Mouse (Mus musculus): ENCODE measurements around the gene Tepsin.

Tepsin gene

DNA sequence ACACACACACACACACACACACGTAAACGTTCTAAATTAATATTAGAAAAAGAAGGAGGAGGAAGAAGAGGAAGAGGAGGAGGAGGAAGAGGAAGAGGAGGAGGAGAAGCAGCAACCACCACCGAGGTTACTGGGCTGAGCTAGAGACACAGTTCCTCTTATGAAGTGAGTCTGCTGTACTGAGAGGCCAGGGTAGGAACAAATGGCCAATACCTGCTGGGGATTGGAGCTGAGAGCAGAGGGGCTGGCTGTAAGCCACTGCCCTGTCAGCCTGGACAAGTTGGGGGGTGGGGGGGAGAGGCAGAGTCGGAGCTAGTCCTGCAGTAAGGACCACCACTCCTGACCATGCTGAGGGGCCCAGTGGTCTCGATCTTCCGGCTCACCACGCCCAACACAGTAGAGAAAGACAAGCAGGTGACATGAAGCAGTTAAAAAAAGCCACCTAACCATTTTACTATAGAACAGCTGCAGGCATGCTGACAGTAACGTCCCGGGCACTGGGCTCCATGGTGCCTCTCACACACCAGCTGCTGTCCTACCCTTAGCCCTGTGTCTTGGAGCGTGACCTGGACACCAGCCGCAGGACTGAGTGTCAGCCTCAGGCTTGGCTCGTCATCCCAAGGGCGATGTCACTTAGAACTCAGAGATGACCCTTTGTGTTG, 34.4 kb downstream of the Tepsin start:
- DNase-seq (ENCODE audit: low spot score): no peak

DNA sequence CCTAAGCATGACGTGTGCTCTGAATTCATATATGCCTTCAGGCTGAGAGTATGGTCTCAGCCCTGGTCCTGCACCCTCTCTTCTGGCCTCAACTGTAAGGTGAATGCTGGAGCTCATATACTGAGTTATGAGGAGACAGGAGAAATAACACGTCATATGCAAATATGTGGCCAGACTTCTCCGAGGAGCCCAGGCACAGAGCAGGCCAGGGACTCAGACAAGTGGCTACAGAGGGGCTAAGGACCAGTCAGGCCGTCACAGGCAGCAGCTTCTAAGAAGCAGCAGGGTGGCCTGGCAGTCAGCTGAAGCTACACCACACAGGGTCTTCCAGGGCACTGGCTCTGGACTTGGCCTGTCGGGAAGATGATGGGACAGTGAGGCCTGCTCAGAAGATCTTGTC, 35.2 kb downstream of the Tepsin start:
- DNase-seq (ENCODE audit: low spot score): no peak

DNA sequence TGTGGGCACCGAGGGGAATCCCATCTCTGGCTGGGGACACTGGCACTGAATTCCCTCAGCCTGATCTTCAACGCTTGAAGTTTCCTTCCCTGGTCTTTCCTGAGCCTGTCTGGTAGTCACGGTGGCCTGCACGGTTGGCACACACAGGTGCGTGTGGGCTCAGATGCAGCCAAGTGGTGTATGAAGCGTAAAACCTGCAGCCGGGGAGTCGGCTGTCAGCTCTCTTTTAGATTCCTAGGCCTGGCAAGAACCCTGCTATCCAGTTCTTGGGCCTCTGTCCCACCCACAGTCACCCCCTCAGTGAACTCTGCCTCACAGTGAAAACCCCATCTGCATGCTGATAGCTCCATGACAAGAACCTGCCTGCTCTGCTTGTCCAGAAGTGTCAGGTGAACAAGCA, 37.9 kb downstream of the Tepsin start:
- no peak for DNase-seq (ENCODE audit: low spot score)

DNA sequence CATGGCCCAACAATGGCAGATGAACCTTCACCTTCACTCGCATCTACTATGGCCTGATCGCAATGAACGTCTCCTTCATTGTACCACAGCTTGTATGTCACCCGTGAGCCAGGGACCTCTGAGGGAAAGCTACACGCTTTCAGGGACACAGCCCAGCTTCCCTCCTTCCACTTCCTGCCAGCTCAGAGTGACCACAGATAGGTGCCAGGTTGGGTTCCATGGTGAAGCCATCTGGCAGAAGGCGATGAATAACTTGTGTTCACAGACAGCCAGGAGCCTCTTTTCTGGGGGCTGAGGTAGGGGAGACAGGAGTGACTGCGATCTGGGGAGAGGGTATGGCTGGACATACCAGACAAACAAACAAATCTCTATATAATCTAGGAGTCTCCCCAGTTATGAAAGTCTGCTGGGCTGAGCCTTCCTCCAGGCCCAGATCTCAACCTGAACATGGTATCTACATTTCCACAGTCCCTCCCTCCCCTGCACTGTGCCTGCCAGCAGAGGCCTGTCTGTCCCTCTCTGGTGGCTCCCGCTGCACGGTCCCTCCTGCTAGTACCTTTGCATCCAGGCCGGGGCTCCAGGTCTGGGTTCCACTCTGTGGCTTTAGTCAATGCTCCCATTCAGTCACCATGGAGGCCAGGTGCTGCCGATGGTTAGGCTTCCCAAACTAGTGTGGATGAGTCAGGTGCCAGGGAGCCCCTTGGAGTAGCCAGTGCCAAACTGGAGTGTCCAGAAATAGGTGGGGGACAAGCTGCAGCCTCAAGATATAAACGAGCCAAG, 42.4 kb downstream of the Tepsin start:
- DNase-seq (ENCODE audit: low spot score): no peak

DNA sequence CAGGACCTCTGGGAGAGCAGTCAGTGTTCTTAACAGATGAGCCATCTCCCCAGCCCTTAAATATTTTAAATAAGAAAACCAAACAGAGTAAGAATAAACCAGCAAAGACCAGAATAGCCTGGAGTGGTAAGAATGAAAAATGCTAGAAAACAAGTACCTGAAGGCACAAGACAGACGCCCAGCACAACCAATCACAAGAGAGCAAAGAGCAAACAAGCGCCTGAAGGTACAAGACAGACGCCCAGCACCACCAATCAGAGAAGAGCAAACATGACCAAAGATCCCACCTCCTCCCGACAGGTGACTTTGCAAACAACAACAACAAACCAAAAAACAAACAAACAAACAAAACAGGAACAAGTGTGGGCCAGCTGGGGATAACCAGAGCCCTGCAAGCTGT, 44.7 kb downstream of the Tepsin start:
- DNase-seq (ENCODE audit: low spot score): no peak

DNA sequence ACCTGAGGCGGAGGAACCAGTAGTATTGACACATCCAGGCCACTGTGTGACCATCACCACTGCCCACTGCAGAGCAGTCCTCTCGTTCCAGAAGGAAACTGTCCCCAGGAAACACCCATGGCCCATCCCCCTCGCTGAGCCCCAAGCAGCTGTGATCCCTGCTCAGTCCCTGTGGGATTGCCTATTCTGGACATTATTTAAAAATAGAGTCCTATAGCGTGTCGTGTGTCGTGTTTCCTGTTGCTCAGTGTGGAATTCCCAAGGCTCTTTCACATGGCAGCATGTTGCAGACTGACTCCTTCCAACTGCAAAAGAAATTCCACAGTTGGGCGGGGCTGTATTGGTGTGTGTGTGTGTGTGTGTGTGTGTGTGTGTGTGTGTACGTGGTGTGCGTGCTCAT, 46.3 kb downstream of the Tepsin start:
- no peak for DNase-seq (ENCODE audit: low spot score)

DNA sequence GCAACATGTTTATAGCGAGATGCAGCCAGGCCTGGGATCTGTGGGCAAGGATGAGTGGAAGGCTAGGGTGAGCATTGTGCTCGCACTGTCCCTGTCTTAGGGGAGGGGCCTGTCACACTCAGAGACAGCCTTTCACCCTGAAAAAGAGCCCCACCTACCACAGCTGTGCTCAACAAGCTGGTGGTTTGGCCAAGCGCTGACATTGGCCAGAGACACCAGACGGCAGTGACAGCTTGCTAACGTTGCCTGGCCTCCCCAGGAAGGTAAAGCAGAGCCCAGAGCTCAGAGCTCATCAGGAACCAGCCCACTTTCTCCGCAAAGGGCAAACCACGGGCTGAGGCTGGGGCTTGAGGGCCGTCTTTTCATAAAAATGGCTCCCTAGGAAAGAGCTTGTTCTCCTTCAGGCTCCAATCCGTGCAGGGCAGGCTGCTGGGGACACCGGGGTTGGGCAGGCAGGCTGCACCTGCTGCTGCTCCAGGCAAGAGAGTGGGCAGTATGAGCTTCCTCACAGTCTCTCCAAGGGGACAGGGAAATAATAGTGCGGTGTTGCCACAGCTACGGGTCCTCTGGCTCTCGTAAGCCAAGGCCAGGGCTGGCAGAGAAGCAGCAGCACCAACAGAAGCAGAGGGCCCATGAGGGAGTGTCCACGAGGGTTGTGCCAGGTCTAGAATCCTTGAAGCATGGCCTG, 47.3 kb downstream of the Tepsin start:
- DNase-seq (ENCODE audit: low spot score): no peak

DNA sequence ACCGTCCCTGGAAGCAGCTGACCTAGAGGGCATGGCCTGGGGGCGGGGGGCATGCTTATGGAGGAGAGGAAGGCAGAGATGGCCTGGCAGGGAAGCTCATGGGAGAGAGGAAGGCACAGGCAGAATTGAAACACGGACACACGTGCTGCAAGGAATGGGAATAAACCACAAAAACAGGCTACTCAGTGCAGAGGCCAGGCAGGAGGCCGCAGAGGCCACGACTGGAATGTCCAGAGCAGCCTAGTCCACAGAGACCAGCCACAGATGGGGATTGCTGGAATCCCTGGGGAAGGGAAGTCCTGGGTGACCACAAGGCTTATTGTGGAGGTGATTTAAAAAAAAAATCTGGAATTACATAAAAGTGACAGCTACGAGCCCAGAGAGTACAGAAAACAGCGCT, 49.5 kb downstream of the Tepsin start:
- no peak for DNase-seq (ENCODE audit: low spot score)

DNA sequence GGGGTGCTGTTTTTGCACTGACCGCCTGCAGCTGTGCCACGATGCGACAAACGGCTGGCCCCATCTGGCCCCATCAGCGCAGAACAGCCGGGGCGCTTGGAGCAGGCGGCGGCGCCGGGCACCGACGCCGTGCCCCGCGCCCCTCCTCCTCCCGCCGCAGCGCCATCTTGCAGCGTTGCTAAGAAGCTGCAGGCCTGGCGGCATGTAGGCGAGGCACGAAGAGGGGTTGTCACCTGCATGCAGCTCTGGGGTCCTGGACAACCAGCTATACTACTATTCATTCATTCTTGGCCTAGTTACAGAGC, 50.3 kb downstream of the Tepsin start:
- no peak for DNase-seq (ENCODE audit: low spot score)

DNA sequence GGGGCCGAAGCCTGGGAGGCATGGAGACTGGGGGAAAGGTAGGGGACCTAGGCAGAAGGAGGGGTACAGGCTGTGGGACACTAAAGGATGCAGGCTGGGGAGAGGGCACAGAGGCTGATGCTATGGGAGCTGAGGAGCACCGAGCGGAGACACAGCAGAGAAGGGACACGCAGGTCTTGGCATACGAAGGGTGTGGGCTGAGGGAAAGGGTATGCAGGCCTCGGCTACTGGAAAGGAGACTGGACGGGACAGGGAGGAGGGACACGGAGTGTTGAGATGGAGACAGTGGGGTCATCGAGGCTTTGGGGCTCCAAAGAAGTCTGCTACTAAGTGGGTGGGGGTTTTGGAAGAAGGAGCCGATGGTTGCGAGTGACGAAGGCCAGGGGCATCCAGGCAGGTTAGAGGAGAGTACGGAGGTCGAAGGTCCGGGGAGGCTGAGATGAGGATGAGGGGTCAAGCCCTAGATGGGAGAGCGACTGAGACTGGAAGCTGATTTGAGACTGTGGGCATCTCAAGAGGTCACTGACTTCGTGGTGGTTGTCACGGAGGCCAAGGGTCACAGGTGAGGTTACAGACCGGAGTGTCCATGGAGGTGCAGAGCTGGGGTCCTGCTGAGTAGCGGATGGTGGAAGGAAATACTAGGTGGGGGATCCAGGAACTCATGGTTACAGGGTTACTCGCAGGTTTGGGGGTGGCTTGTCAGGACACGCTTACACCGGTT, 50.8 kb downstream of the Tepsin start:
- DNase-seq (ENCODE audit: low spot score): no peak

DNA sequence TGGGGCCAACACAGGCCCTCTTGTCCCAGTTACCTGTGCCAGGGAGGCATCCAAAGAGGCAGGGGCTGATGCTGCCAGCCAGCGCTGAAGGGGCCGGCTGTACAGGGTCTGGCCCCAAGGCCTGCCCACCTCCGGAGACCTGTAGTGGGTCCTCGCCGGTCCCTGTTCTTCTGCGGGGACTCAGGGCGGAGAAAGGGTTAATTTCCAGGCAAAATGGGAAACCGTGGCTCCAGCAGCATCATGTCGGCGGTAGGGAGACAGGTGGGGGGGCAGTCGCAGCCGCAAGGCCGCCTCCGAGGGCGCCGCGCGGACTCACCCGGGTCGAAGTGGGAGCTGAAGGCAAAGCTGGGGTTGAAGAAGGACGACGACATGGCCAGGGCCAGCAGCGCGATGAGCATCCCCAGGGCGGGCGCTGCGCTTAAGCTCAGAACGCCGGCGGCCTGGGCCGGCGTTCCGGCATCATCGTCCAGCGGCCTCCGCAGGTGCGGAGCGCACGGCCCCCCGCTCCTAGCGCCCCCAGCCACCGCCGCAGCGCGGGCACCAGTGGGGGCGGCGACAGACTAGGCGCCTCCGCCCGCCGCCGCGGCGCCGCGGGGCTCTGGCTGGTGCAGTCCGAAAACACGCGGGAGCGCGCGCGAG, 51.9 kb downstream of the Tepsin start, which contains the start of gene Aatk:
Aatk (minus strand) TSS at position 615 of the 639 bp plus-strand sequence.
- no peak for DNase-seq (ENCODE audit: low spot score)

DNA sequence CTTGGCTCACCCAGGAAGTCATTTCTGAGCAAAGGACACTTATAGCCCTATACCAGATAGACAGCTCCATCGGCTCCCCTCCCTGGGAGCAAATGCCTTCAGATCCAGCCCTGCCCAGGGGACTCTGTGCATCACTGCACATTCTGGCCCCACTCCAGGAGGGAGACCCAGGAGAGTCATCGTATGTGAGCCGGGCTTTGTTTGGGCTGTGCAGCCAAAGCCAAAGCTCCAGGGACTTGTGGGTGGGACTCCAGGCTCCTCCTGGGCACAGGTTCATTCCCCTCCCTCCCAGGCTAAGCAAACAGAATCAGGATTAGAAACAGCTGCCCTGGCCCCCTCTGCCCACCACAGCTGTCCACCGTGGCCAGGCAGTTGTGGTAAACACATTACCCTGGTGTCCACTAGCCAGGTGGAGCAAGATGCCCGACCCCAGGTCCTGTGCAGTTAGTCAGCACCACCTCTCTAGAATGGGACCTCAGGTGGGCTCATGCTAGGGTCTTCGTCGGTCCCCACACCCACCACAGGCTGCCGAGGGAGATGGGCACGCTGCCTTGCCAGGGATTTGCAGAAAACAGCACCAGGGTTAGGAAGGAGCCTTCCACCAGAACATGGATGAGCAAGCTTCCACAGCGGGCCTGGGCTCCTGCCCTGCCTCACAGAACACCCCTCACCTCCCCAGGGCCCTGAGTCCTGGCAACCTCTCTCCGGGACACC, 52.5 kb downstream of the Tepsin start:
- no peak for DNase-seq (ENCODE audit: low spot score)

DNA sequence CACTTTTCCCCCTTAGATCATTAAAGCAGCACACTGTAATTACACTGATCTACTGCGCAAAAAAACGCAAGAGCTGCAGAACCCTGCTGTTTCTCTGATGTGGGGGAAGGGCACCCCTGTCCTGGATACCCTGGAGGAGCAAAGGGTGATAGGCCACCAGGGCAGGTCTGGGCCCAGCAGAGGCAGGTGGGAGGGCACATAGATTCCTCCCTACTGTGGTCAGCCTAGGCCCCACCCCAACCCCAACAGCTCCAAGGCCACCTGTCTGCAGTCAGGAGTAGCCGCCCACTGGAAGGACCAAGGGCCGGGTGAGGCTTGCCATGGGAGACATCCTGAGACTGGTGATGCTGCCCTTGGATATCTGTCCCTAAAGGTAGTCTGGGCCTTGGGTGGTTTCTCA, 53.2 kb downstream of the Tepsin start:
- DNase-seq (ENCODE audit: low spot score): no peak

DNA sequence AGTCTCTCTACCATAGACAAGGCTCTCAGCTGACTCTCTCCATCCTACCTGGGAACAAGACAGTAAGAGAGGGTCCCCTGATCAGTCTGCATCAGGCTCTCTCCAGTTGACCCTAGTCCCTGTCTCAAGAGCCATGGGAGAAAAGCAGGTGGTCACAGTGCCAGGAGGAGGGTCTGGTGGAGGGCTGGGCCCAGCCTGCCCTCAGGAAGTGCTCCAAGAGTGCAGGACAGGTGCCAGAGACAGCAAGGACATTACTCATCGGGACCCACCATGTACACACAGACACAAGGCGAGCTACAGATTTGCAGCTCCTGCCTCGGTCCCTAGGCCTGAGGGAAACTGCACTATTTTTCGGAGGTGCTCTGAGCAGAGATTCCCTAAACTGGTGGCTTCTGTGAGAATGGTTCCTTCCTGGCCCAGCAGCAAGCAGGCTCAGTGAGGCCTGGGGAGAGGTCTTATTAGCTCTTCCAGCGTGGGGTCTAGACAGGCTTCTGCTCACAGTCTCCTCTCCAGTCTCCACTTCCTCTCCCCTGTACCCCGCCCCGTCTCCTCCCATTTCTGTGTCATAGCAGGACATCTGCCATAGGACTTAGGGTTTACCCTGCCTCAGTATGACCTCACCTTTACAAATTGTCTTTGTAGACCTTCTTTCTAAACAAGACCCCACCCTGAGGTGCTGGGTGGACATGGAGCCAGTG, 56.2 kb downstream of the Tepsin start:
- DNase-seq (ENCODE audit: low spot score): no peak

DNA sequence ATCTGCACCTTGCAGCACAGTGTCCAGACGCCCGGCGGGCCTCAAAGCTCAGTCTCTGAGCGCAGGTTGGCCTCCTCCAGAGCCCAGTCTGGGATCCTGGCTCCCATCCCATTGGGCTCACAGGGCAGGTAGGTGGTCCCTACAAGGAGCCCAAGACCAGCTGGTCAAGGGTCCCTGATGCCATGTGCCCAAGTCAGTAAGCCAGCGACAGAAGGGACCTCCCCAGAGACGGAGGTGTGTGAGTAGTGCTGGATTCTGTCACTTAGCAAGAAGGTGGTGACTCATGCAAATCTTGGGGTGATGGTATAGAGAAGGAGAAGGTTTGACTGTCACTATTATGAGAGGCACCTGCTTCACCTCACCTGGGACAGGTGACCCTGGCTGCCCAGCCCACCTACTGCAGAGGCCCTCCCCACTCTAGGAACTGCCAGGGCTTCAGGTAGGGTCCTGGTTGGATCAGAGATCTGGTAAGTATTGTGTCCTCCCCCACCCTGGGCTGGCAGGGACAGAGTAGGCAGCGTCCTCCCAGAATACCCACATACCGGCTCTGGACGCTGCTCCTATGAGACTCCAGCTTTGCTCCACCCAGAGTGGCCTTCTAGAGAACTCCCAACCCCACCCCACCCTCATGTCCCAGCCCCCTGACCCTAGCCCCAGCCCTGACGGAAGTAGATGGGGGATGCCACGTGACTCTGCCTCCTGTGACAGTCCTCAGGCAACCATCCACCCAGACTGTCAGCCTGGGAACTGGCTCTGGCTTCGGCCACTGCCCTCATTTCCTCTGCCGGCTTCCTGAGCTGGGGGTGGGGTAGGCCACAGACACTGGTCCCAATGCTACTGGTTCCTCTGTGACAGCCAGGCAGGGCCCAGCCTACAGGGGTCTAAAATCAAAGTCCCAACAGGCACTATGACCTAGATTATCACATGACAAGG, 57.1 kb downstream of the Tepsin start:
- DNase-seq (ENCODE audit: low spot score): peak; percentile 73
